Mouse (Mus musculus): ENCODE measurements around the gene Nap1l1. TPM values are rescaled to one million over a fixed set of nuclear protein-coding genes. Genes with fewer than 3 reads are reported as not detected.
"Not testable (repeated sequence)": the region's sequence is repeated elsewhere in the genome, so short reads cannot be mapped to it uniquely, and the experiment has no call there.

The Nap1l1 gene
- polyA plus RNA-seq, 1 experiment from 2014 or later = 207 TPM

- H3K4me2 ChIP-seq; H3K9me3 ChIP-seq (replicated peaks; ENCODE audit: control insufficient read depth, low read length); H3K27me3 ChIP-seq (ENCODE audit: control insufficient read depth, insufficient read depth, low read length); H3K9ac ChIP-seq (ENCODE audit: low read depth, low read length); H3K27ac ChIP-seq (ENCODE audit: low read depth, low read length); H3K4me3 ChIP-seq (ENCODE audit: low read depth, low read length); H3K4me1 ChIP-seq (ENCODE audit: control insufficient read depth, insufficient read depth, low read length); ATAC-seq (replicated peaks; ENCODE audit: insufficient number of reproducible peaks, low FRiP score, low TSS enrichment): not testable (repeated sequence)
- 82% methylated on average over 4 of the region's 4 CpGs for WGBS (ENCODE audit: insufficient replicate concordance)
- H3K36me3 ChIP-seq (ENCODE audit: control insufficient read depth, insufficient read depth, low read length) = peaks cover 32% of the 10 kb centered on the region
Observed at GRCm38 (mm10) chr10:111490079-111490478, 17.1 kb downstream of the Nap1l1 start.

- H3K4me3 ChIP-seq (ENCODE audit: low read depth, low read length) = no peak overlapping the region
- 89% methylated on average over 7 of the region's 7 CpGs for WGBS (ENCODE audit: insufficient replicate concordance)
- no peak for ATAC-seq (replicated peaks; ENCODE audit: insufficient number of reproducible peaks, low FRiP score, low TSS enrichment)
- no peak overlapping the region for H3K9ac ChIP-seq (ENCODE audit: low read depth, low read length)
- H3K36me3 ChIP-seq (ENCODE audit: control insufficient read depth, insufficient read depth, low read length) = peaks cover 19% of the 10 kb centered on the region
- H3K9me3 ChIP-seq (replicated peaks; ENCODE audit: control insufficient read depth, low read length) = no peaks in the 10 kb centered on the region
- H3K27ac ChIP-seq (ENCODE audit: low read depth, low read length) = no peak overlapping the region
- no peaks in the 10 kb centered on the region for H3K4me1 ChIP-seq (ENCODE audit: control insufficient read depth, insufficient read depth, low read length)
- no peaks in the 10 kb centered on the region for H3K27me3 ChIP-seq (ENCODE audit: control insufficient read depth, insufficient read depth, low read length)
- H3K4me2 ChIP-seq = no peak overlapping the region
Observed at GRCm38 (mm10) chr10:111495888-111496287, 22.9 kb downstream of the Nap1l1 start.

GRCm38 (mm10) chr10:111499892-111500291 is 26.9 kb downstream of the Nap1l1 start:
- Histone ChIP-seq H3K9me3 (replicated peaks; ENCODE audit: control insufficient read depth, low read length) (no peaks in the 10 kb centered on the region), H3K9ac (ENCODE audit: low read depth, low read length) (no peak overlapping the region), H3K4me1 (ENCODE audit: control insufficient read depth, insufficient read depth, low read length) (peaks cover 8% of the 10 kb centered on the region), H3K4me3 (ENCODE audit: low read depth, low read length) (no peak overlapping the region), H3K36me3 (ENCODE audit: control insufficient read depth, insufficient read depth, low read length) (peaks cover 10% of the 10 kb centered on the region), H3K27me3 (ENCODE audit: control insufficient read depth, insufficient read depth, low read length) (no peaks in the 10 kb centered on the region), H3K27ac (ENCODE audit: low read depth, low read length) (no peak overlapping the region), H3K4me2 (no peak overlapping the region)
- no peak for ATAC-seq (replicated peaks; ENCODE audit: insufficient number of reproducible peaks, low FRiP score, low TSS enrichment)
- 74% methylated on average over 6 of the region's 6 CpGs for WGBS (ENCODE audit: insufficient replicate concordance)

GRCm38 (mm10) chr10:111503071-111503470 is 30.0 kb downstream of the Nap1l1 start:
- H3K9me3 ChIP-seq (replicated peaks; ENCODE audit: control insufficient read depth, low read length) = no peaks in the 10 kb centered on the region
- H3K4me2 ChIP-seq = no peak overlapping the region
- peaks cover 2% of the 10 kb centered on the region for H3K36me3 ChIP-seq (ENCODE audit: control insufficient read depth, insufficient read depth, low read length)
- no peaks in the 10 kb centered on the region for H3K27me3 ChIP-seq (ENCODE audit: control insufficient read depth, insufficient read depth, low read length)
- H3K27ac ChIP-seq (ENCODE audit: low read depth, low read length) = no peak overlapping the region
- no peak overlapping the region for H3K9ac ChIP-seq (ENCODE audit: low read depth, low read length)
- peaks cover 14% of the 10 kb centered on the region for H3K4me1 ChIP-seq (ENCODE audit: control insufficient read depth, insufficient read depth, low read length)
- WGBS (ENCODE audit: insufficient replicate concordance) = 3% methylated on average over 3 of the region's 3 CpGs
- H3K4me3 ChIP-seq (ENCODE audit: low read depth, low read length) = no peak overlapping the region
- no peak for ATAC-seq (replicated peaks; ENCODE audit: insufficient number of reproducible peaks, low FRiP score, low TSS enrichment)

DNA sequence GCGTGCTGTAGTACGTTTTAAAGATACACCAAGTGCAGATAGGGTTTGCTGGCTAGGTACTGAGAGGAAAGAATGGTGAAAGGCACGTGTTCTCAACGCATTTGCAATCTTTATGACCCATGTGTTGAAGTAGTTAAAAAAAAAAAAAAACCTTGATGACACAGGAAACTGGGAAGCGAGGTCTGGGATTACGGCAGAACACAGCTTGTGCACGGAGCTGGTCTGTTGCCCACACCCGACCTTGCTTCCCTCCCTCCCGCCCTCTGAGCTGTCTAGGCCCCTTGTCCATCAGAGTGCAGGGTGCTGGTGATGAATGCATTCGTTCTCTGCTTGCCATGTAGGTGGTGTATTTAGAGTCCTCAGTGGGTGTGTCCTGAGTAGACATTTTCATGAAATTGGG is 30.7 kb downstream of the Nap1l1 start:
- Histone ChIP-seq H3K9ac (ENCODE audit: low read depth, low read length) (0 out of 2 replicates have a peak overlapping the region, but pooled peaks have one; percentile 3), H3K4me3 (ENCODE audit: low read depth, low read length) (no peak overlapping the region), H3K36me3 (ENCODE audit: control insufficient read depth, insufficient read depth, low read length) (no peaks in the 10 kb centered on the region), H3K27ac (ENCODE audit: low read depth, low read length) (no peak overlapping the region), H3K27me3 (ENCODE audit: control insufficient read depth, insufficient read depth, low read length) (no peaks in the 10 kb centered on the region), H3K4me2 (peak overlapping the region; percentile 27; the same call in 1 of the 2 replicates), H3K4me1 (ENCODE audit: control insufficient read depth, insufficient read depth, low read length) (peaks cover 16% of the 10 kb centered on the region), H3K9me3 (replicated peaks; ENCODE audit: control insufficient read depth, low read length) (no peaks in the 10 kb centered on the region)
- ATAC-seq (replicated peaks; ENCODE audit: insufficient number of reproducible peaks, low FRiP score, low TSS enrichment) = no peak
- WGBS (ENCODE audit: insufficient replicate concordance) = 20% methylated on average over 10 of the region's 10 CpGs

DNA sequence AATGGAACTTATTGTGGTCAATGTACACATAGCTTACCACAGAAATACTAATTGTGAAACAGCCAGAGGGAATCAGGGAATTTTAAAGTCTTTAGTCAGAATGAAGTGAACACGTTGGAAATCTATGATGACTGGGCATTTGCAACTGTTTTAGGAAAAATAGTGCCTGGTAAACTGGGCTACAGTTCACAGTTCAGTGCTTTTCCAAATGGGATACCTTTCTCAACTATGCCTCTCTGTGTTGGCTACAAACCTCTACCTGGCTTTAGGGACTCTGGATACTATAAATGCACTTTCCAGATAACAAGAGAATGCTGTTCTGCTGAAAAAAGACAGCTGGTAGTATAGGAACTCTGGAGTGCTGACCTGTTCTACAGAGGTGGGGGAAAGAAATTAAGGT is 31.6 kb downstream of the Nap1l1 start:
- Histone ChIP-seq H3K9me3 (replicated peaks; ENCODE audit: control insufficient read depth, low read length) (no peaks in the 10 kb centered on the region), H3K36me3 (ENCODE audit: control insufficient read depth, insufficient read depth, low read length) (no peaks in the 10 kb centered on the region), H3K27ac (ENCODE audit: low read depth, low read length) (no peak overlapping the region), H3K4me2 (no peak overlapping the region), H3K27me3 (ENCODE audit: control insufficient read depth, insufficient read depth, low read length) (no peaks in the 10 kb centered on the region), H3K9ac (ENCODE audit: low read depth, low read length) (no peak overlapping the region), H3K4me3 (ENCODE audit: low read depth, low read length) (no peak overlapping the region), H3K4me1 (ENCODE audit: control insufficient read depth, insufficient read depth, low read length) (peaks cover 25% of the 10 kb centered on the region)
- ATAC-seq (replicated peaks; ENCODE audit: insufficient number of reproducible peaks, low FRiP score, low TSS enrichment) = no peak
- 52% methylated on average over 1 of the region's 1 CpGs for WGBS (ENCODE audit: insufficient replicate concordance)

DNA sequence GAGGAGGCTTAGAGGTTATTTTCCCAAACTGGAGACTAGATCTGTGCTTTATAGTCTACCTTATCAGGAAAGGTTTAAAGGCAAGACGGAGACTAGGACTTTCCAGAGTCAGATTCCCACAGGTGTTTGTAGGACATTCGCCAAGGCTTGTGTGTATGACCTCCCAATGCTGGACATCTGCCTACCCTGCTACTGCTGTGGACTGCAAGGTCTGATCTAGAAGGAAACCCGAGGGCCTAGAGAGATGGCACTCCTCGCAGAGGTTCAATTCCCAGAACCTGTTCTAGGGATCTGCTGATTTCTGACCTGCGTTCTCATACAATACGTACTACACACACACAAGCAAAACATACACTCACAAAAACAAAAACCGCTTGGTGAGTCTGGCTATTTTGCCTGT is 32.4 kb downstream of the Nap1l1 start:
- Histone ChIP-seq H3K4me1 (ENCODE audit: control insufficient read depth, insufficient read depth, low read length) (peaks cover 27% of the 10 kb centered on the region), H3K27ac (ENCODE audit: low read depth, low read length) (no peak overlapping the region; the same call in 1 of the 2 replicates), H3K27me3 (ENCODE audit: control insufficient read depth, insufficient read depth, low read length) (no peaks in the 10 kb centered on the region), H3K4me3 (ENCODE audit: low read depth, low read length) (peak overlapping the region; percentile 87; the same call in 1 of the 2 replicates), H3K9me3 (replicated peaks; ENCODE audit: control insufficient read depth, low read length) (no peaks in the 10 kb centered on the region), H3K36me3 (ENCODE audit: control insufficient read depth, insufficient read depth, low read length) (no peaks in the 10 kb centered on the region), H3K4me2 (peak overlapping the region; percentile 87), H3K9ac (ENCODE audit: low read depth, low read length) (no peak overlapping the region)
- WGBS (ENCODE audit: insufficient replicate concordance) = 50% methylated on average over 7 of the region's 7 CpGs
- ATAC-seq (replicated peaks; ENCODE audit: insufficient number of reproducible peaks, low FRiP score, low TSS enrichment) = no peak

GRCm38 (mm10) chr10:111506101-111506925 is 33.3 kb downstream of the Nap1l1 start, which contains the start of gene Phlda1:
Gene Phlda1, plus strand, starts transcription at chr10:111506286.
- peak; percentile 90 for ATAC-seq (replicated peaks; ENCODE audit: insufficient number of reproducible peaks, low FRiP score, low TSS enrichment)
- H3K9me3 ChIP-seq (replicated peaks; ENCODE audit: control insufficient read depth, low read length) = no peaks in the 10 kb centered on the region
- H3K27me3 ChIP-seq (ENCODE audit: control insufficient read depth, insufficient read depth, low read length) = no peaks in the 10 kb centered on the region
- H3K27ac ChIP-seq (ENCODE audit: low read depth, low read length) = peak within 1 kb of the TSS; percentile 97
- H3K4me1 ChIP-seq (ENCODE audit: control insufficient read depth, insufficient read depth, low read length) = peaks cover 27% of the 10 kb centered on the region
- H3K9ac ChIP-seq (ENCODE audit: low read depth, low read length) = peak within 1 kb of the TSS; percentile 92
- peak within 1 kb of the TSS; percentile 87 for H3K4me3 ChIP-seq (ENCODE audit: low read depth, low read length)
- H3K4me2 ChIP-seq = peak within 1 kb of the TSS; percentile 87
- no peaks in the 10 kb centered on the region for H3K36me3 ChIP-seq (ENCODE audit: control insufficient read depth, insufficient read depth, low read length)
- WGBS (ENCODE audit: insufficient replicate concordance) = under 1% methylated on average over 72 of the region's 94 CpGs
